Mouse (Mus musculus): ENCODE results near the gene Tmem97.
A peak's percentile ranks its signal among the peaks of the same experiment; 100 is the strongest.

Gene Tmem97

DNA sequence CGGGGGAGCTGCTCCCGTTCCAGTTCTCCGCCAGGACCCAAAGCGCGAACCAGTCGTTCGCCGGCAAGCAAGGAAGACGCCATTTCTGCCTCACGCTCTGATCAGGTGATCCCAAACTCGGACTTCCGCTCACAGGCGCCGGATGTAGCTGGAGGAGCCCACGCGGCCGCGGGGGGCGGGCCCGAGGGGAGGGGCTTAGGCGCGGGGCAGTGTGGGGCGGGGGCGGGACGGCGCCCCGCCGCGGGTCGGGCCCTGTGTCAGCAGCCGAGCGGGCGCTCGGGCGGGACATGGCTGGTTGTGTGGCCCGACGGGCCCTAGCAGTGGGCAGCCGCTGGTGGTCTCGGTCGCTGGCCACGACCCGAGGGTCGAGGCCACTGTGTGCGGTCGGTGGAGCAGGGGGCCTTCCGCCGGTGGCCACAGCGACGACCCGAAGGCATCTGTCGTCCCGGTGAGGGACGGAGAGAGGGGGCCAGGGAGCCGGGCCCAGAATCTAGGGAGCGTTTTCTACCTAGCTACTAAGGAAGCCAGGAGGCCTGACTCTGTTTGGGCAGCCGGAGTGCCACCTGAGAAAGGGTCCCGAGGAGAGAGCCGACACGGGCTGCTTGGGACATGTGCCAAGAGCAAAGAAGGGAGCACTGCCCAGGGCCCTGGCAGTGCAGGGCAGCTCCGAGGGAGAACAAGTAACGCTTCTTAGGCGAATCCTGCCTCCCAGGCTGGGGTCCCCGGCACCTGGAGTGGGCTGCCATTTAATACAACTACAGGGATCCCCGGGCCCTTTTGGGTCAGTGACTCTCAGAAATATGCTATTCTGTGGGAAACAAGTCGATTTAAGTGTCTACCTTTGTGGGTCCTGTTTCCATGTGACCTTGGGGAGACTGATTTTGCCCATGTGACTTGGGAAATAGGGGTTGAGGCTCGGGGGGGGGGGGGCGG, 38.3 kb downstream of the Tmem97 start, which contains the start of the genes Tmem199 and Poldip2:
Gene Tmem199, minus strand, starts transcription at position 148 of the 933 bp plus-strand sequence.
Gene Poldip2, plus strand, starts transcription at position 169 of the 933 bp plus-strand sequence.
- DNase-seq (ENCODE audit: low read depth, low spot score): peak; percentile 94

DNA sequence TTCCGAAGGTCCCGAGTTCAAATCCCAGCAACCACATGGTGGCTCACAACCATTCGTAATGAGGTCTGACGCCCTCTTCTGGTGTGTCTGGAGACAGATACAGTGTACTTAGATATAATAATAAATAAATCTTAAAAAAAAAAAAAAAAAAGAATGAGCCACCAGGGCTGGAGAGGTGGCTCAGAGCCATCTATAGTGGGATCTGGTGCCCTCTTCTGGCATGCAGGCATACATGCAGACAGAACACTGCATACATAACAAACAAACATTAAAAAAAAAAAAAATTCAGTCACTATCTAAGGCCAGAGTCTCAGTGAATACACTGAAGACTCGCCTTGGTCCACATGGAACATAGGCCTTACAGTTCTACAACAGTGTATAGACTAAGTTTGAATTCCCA, 41.4 kb downstream of the Tmem97 start:
- DNase-seq (ENCODE audit: low read depth, low spot score): peak; percentile 51

- no peak for DNase-seq (ENCODE audit: low read depth, low spot score)
Measured at GRCm38 (mm10) chr11:78505430-78505829, 45.1 kb downstream of the Tmem97 start.

DNA sequence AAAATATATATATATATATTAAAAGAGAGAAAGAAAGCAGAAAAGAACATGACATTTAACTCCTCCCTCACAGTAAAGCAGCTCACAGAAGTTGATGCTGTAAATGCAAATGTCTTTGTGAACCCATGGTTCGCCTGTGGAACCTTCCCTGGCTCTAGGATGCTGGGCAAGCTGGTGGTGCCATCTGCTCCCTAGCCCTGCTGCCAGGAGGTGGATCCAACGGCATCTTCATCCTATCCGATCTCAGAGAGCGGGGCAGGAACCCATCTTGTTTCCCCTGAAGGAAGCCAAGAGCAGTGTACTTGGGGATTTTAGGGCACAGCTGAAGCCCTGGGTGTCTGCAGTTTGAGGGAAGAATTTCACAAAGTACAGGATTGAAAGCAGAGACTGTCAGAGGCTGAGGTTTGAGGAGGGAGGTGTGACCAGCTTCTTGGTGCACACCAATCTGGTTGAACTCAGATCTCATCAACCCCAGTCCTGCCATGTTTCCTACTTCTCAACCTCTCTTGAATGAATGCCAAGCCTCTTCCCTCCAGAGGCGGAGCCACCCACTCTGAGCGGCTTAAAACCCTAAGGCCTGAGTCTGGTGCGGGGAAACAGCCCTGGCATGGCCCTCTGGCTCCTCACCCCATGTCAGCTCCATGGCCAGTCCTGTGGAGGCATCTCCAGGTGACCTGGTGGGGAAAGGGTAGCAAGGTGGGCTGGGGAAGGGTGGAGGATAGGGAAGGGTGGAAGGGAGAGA, 47.5 kb downstream of the Tmem97 start, which contains the start of gene Sebox:
Gene Sebox, plus strand, starts transcription at position 539 of the 742 bp plus-strand sequence.
- no peak for DNase-seq (ENCODE audit: low read depth, low spot score)

GRCm38 (mm10) chr11:78501529-78501928, 49.0 kb downstream of the Tmem97 start:
- DNase-seq (ENCODE audit: low read depth, low spot score): no peak

DNA sequence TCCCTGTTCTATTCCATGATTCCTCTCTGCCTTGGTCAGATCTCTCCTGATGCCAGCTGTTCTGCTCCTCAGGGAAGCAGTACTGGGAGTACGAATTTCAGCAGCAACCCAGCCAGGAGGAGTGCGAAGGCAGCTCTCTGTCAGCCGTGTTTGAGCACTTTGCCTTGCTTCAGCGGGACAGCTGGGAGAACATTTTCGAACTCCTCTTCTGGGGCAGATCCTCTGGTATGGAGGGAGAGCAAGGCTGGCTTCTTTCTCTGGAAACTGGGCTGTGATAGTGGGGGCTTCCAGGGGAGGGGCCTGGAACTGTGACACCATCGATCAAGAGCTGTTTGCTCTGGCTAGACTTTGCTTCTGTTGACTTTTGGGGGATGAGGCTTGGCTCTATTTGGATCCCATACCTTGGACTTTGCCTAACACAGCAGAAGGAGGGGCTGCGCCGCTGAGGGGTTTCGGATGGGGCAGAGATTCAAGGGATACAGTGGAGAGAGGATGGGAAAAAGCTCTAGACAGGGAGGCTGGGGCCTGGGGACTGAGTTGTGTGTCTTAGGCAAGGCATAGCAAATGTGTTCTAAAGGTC, 49.9 kb downstream of the Tmem97 start:
- no peak for DNase-seq (ENCODE audit: low read depth, low spot score)

- DNase-seq (ENCODE audit: low read depth, low spot score): no peak
Measured at GRCm38 (mm10) chr11:78499543-78499942, 51.0 kb downstream of the Tmem97 start.

GRCm38 (mm10) chr11:78499004-78499403, 51.6 kb downstream of the Tmem97 start, which contains the start of gene Vtn:
Gene Vtn (plus strand): TSS chr11:78499091.
- no peak for DNase-seq (ENCODE audit: low read depth, low spot score)

DNA sequence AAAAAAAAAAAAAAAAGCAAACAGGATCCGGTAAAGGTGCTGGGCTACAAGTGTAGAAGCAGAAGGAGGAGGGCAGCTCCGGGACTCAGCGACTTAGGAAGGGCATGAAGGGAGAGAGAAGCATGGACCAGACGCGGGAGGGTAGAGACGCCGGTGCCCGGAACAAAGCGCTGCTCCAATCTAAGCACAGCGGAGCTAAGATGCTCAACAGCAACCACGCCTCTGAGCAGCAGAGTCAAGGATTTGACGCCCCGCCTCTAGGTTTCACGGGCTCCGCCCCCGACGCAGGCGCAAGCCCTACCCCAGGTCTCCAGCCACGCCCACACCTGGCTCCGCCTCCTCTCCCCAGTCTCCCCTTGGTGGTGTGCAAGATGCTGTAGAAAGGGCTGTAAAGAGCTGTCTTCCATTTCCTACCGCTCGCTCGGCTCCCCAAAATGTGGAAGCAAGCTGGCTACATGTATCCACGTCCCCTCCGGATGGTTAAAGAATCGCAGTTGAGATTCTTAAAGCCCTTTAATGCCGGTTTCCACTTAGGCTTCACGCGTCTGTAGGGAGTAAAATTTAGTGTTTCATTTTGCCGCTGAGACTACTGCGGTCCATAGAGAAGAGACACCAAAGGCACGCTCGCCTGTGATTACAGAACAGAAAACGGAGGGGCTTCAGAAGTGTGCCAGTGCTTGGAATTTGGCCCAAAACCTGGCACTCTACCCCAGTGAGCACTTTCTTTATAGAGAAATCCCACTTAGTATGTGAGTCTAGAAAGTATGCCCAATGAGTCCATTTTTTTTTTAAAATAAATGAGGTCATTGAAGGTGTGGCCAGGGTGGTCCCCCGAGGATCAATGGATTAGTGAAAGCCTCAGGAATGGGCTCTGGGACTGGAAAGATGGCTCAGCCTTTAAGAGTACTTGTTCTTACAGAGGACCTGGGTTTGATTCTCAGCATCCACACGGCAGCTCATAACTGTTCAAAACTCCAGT, 52.7 kb downstream of the Tmem97 start, which contains the start of gene Sarm1:
Gene Sarm1, minus strand, starts transcription at position 211 of the 979 bp plus-strand sequence.
- peak; percentile 97 for DNase-seq (ENCODE audit: low read depth, low spot score)

GRCm38 (mm10) chr11:78497071-78497541, 53.5 kb downstream of the Tmem97 start:
- no peak for DNase-seq (ENCODE audit: low read depth, low spot score)

GRCm38 (mm10) chr11:78495904-78496303, 54.7 kb downstream of the Tmem97 start:
- DNase-seq (ENCODE audit: low read depth, low spot score): peak; percentile 29

Data from CD4-positive helper T cell, adult 2 months (primary cell).